Mouse (Mus musculus): ENCODE measurements at regions not wholly inside any gene's neighbourhood (a gene's known extent, or its start where the extent isn't known, plus 50 kb on each side); places are given as distances from the start of the nearest gene placed in this dataset.

GRCm38 (mm10) chr13:90777123-90777951 is 127.8 kb downstream of the Atp6ap1l start:
- 89% methylated on average over 5 of the region's 5 CpGs for WGBS
- no peak overlapping the region for H3K27ac ChIP-seq (ENCODE audit: insufficient read depth, low read depth, low read length)

DNA sequence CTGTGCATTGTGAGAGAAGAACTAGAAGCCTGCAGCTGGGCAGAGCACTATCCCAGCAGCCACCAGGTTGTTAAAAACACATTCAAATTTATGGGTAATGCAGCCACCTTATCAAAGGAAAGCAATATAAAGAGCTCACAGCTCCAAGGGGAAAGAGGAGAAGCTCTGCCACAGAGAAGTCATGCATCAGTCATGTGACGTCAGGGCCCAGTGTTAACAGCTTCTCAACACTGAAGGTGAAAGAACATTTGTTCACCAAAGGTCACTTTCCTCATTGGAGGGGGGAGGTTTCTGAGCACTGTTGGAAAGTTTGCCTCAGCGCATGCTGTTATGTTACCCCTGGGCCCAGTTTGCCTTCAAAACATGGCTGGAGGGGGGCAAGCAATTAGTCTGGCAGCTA is 143.0 kb downstream of the Atp6ap1l start:
- no peaks in the 10 kb centered on the region for H3K4me1 ChIP-seq (ENCODE audit: control insufficient read depth, insufficient read depth, low read length)
- 70% methylated on average over 2 of the region's 2 CpGs for WGBS

More at GRCm38 (mm10) chr13:90777123-90777951, 127.8 kb downstream of the Atp6ap1l start:
- no peak for TF ChIP-seq CTCF (conservative IDR thresholded peaks at IDR 0.05; ENCODE audit: insufficient read depth, insufficient read length, low read depth, low read length)
- no peak for TF ChIP-seq POLR2A (IDR thresholded peaks at IDR 0.05; ENCODE audit: low read depth, low read length)
- no peaks in the 10 kb centered on the region for H3K36me3 ChIP-seq (ENCODE audit: control insufficient read depth, insufficient read depth, low read length)
- H3K27me3 ChIP-seq (replicated peaks; ENCODE audit: control insufficient read depth, insufficient read depth, low read length): no peaks in the 10 kb centered on the region
- H3K4me1 ChIP-seq (ENCODE audit: control insufficient read depth, insufficient read depth, low read length): no peaks in the 10 kb centered on the region
- DNase-seq: no peak
- no peak overlapping the region for H3K4me3 ChIP-seq (ENCODE audit: insufficient read depth, low read depth, low read length)

DNA sequence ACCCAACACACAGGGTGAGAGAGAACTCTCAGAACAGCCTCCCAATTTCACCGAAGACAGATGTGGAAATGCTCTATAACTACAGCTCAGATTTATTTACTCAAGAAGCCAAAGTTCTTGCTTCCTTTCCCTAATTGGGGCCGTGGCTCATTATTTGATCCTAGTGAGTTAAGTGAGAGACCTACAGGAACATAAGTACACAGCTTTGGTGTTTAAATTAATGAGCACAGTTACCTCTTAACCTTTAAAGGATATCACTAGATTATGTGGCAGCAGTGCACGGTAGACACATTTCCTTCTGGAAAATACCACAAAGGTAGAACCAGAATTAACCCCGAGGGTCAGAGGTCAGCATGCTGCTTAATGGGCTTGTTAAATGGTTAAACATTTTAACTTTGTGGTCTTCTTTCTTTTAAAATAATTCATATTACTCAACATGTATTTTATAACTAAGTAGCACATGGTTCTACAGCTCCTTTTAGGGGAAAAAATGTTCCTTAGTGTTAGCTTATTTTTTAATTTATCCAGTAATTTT is 144.6 kb downstream of the Atp6ap1l start:
- WGBS: 40% methylated on average over 4 of the region's 4 CpGs
- Histone ChIP-seq H3K27me3 (replicated peaks; ENCODE audit: control insufficient read depth, insufficient read depth, low read length) (no peaks in the 10 kb centered on the region), H3K27ac (ENCODE audit: insufficient read depth, low read depth, low read length) (no peak overlapping the region), H3K4me1 (ENCODE audit: control insufficient read depth, insufficient read depth, low read length) (no peaks in the 10 kb centered on the region), H3K36me3 (ENCODE audit: control insufficient read depth, insufficient read depth, low read length) (no peaks in the 10 kb centered on the region), H3K4me3 (ENCODE audit: insufficient read depth, low read depth, low read length) (no peak overlapping the region)
- no peak for TF ChIP-seq POLR2A (IDR thresholded peaks at IDR 0.05; ENCODE audit: low read depth, low read length)
- no peak for TF ChIP-seq CTCF (conservative IDR thresholded peaks at IDR 0.05; ENCODE audit: insufficient read depth, insufficient read length, low read depth, low read length)
- peak; percentile 50 for DNase-seq

More for the DNA sequence above, 143.0 kb downstream of the Atp6ap1l start:
- H3K27me3 ChIP-seq (replicated peaks; ENCODE audit: control insufficient read depth, insufficient read depth, low read length): no peaks in the 10 kb centered on the region
- no peak overlapping the region for H3K4me3 ChIP-seq (ENCODE audit: insufficient read depth, low read depth, low read length)
- peak; percentile 29 for DNase-seq
- no peaks in the 10 kb centered on the region for H3K36me3 ChIP-seq (ENCODE audit: control insufficient read depth, insufficient read depth, low read length)
- TF ChIP-seq POLR2A (IDR thresholded peaks at IDR 0.05; ENCODE audit: low read depth, low read length) (no peak), CTCF (conservative IDR thresholded peaks at IDR 0.05; ENCODE audit: insufficient read depth, insufficient read length, low read depth, low read length) (no peak)
- H3K27ac ChIP-seq (ENCODE audit: insufficient read depth, low read depth, low read length): no peak overlapping the region

DNA sequence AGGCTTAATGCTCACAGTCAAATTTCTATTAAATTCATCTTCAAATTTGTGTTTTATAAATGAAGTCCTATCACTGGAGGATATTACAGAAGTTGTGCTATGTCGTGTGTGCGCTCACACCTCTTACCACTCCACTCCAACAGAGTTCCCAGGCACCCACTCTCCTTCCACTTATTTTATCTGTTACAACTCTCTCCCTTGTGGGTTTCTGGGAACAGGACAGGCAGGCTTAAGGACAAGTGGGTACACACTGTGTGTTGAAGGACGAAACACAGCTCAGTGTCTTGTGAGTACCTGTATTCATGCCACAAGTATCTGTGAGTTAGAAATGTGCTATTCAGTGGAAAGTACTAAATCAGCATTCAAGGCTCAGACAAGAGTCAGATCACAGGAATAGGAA is 150.7 kb downstream of the Atp6ap1l start:
- Histone ChIP-seq H3K4me1 (ENCODE audit: control insufficient read depth, insufficient read depth, low read length) (no peaks in the 10 kb centered on the region), H3K36me3 (ENCODE audit: control insufficient read depth, insufficient read depth, low read length) (no peaks in the 10 kb centered on the region), H3K4me3 (ENCODE audit: insufficient read depth, low read depth, low read length) (no peak overlapping the region), H3K27me3 (replicated peaks; ENCODE audit: control insufficient read depth, insufficient read depth, low read length) (no peaks in the 10 kb centered on the region), H3K27ac (ENCODE audit: insufficient read depth, low read depth, low read length) (no peak overlapping the region)
- WGBS: 85% methylated on average over 3 of the region's 3 CpGs
- TF ChIP-seq POLR2A (IDR thresholded peaks at IDR 0.05; ENCODE audit: low read depth, low read length): no peak
- TF ChIP-seq CTCF (conservative IDR thresholded peaks at IDR 0.05; ENCODE audit: insufficient read depth, insufficient read length, low read depth, low read length): no peak
- DNase-seq: no peak

- Histone ChIP-seq H3K36me3 (ENCODE audit: control insufficient read depth, insufficient read depth, low read length) (no peaks in the 10 kb centered on the region), H3K4me3 (ENCODE audit: insufficient read depth, low read depth, low read length) (no peak overlapping the region), H3K27me3 (replicated peaks; ENCODE audit: control insufficient read depth, insufficient read depth, low read length) (no peaks in the 10 kb centered on the region), H3K4me1 (ENCODE audit: control insufficient read depth, insufficient read depth, low read length) (peaks cover 5% of the 10 kb centered on the region; the same call in 1 of the 2 replicates), H3K27ac (ENCODE audit: insufficient read depth, low read depth, low read length) (no peak overlapping the region)
- TF ChIP-seq POLR2A (IDR thresholded peaks at IDR 0.05; ENCODE audit: low read depth, low read length) (no peak), CTCF (conservative IDR thresholded peaks at IDR 0.05; ENCODE audit: insufficient read depth, insufficient read length, low read depth, low read length) (no peak)
- DNase-seq: no peak
- 75% methylated on average over 1 of the region's 1 CpGs for WGBS
These were observed 155.4 kb downstream of the Atp6ap1l start for GRCm38 (mm10) chr13:90749741-90750140.

- Histone ChIP-seq H3K27me3 (replicated peaks; ENCODE audit: control insufficient read depth, insufficient read depth, low read length) (no peaks in the 10 kb centered on the region), H3K4me1 (ENCODE audit: control insufficient read depth, insufficient read depth, low read length) (peaks cover 5% of the 10 kb centered on the region; the same call in 1 of the 2 replicates), H3K4me3 (ENCODE audit: insufficient read depth, low read depth, low read length) (no peak overlapping the region), H3K36me3 (ENCODE audit: control insufficient read depth, insufficient read depth, low read length) (no peaks in the 10 kb centered on the region), H3K27ac (ENCODE audit: insufficient read depth, low read depth, low read length) (no peak overlapping the region)
- 0% methylated on average over 1 of the region's 1 CpGs for WGBS
- TF ChIP-seq CTCF (conservative IDR thresholded peaks at IDR 0.05; ENCODE audit: insufficient read depth, insufficient read length, low read depth, low read length): no peak
- DNase-seq: peak; percentile 76
These were observed 160.1 kb downstream of the Atp6ap1l start for GRCm38 (mm10) chr13:90745063-90745462.

DNA sequence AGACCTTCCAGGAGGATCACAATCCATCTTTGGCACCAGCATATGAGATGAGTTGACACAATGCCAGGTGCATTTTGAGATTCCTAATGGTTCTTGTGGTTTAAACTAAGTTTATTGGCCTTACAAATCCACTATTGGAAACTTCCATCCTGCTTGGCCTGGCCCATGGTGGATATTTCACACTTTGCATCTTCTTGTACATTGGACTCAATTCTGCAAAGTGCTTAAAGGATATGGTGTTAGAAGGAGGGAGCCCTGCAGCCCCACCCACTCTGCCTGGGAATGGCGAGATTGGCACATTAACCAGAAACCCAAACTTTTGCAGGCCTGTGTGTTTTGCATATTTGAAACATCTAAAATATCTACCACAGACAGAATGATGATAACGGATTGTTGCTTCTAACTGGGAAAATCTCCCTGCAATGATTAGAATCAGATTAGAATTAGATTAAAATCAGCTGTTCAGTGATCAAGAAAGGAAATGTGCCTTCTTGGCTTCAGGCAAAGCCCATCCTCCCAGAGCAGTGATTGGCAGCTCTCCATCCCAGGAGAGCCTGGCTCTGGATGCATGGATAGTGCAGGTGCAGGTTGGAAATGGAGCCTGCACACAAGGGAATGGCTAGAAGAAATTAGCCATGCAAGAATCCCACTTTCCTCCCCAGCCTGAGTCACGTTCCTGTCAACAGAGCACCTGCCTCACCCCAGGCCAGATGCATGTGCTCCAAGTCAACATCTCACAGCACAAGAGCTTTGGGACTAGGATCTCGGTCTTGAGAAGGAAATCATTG is 162.3 kb downstream of the Atp6ap1l start:
- Histone ChIP-seq H3K36me3 (ENCODE audit: control insufficient read depth, insufficient read depth, low read length) (no peaks in the 10 kb centered on the region), H3K27ac (ENCODE audit: insufficient read depth, low read depth, low read length) (no peak overlapping the region), H3K4me3 (ENCODE audit: insufficient read depth, low read depth, low read length) (no peak overlapping the region), H3K4me1 (ENCODE audit: control insufficient read depth, insufficient read depth, low read length) (peaks cover 5% of the 10 kb centered on the region; the same call in 1 of the 2 replicates), H3K27me3 (replicated peaks; ENCODE audit: control insufficient read depth, insufficient read depth, low read length) (no peaks in the 10 kb centered on the region)
- no peak for DNase-seq
- TF ChIP-seq POLR2A (IDR thresholded peaks at IDR 0.05; ENCODE audit: low read depth, low read length) (no peak), CTCF (conservative IDR thresholded peaks at IDR 0.05; ENCODE audit: insufficient read depth, insufficient read length, low read depth, low read length) (no peak)
- 70% methylated on average over 4 of the region's 4 CpGs for WGBS

Measured in kidney, adult 2 months (tissue).